Mouse (Mus musculus): Measurements from ENCODE around the gene Epb41l5.

The Epb41l5 gene

DNA sequence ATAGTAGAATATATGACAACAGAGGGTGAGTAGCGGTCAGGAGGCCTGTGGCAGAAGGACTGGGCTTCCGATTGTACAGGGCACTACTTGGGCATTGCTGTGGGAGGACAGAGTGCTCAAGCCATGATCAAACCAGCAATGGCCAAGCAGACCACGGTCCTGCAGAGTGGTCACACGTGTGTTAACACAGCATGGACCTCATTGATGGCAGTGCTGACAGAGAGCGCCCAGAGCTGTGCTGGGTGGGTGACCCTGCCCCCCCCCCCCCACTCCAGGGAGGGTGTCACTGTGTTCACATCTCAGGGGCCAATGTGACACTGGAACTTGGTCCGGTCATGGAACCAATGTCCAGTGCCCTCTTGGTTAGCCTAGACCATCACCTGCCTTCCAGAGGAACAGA, 116.6 kb downstream of the Epb41l5 start:
- DNase-seq, result no peak

DNA sequence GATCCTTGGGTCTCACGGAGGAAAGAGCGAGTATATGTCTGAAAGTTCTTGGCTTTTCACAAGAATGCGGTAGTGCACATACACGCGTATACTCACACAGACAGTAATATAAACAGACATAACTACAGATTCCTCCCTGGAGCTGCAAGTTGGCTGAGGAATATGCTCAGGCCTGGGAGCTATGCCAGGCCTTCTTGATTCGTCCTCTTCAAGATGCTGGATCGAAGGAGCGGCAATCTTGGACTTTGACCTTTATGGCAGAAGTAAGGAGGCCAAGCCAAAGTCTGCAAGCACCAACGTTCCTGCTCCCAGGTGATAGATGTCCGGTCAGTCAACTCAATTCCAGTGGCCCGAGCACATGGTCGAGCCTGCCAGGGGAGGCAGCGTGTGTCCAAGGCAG, 117.9 kb downstream of the Epb41l5 start:
- no peak for DNase-seq

DNA sequence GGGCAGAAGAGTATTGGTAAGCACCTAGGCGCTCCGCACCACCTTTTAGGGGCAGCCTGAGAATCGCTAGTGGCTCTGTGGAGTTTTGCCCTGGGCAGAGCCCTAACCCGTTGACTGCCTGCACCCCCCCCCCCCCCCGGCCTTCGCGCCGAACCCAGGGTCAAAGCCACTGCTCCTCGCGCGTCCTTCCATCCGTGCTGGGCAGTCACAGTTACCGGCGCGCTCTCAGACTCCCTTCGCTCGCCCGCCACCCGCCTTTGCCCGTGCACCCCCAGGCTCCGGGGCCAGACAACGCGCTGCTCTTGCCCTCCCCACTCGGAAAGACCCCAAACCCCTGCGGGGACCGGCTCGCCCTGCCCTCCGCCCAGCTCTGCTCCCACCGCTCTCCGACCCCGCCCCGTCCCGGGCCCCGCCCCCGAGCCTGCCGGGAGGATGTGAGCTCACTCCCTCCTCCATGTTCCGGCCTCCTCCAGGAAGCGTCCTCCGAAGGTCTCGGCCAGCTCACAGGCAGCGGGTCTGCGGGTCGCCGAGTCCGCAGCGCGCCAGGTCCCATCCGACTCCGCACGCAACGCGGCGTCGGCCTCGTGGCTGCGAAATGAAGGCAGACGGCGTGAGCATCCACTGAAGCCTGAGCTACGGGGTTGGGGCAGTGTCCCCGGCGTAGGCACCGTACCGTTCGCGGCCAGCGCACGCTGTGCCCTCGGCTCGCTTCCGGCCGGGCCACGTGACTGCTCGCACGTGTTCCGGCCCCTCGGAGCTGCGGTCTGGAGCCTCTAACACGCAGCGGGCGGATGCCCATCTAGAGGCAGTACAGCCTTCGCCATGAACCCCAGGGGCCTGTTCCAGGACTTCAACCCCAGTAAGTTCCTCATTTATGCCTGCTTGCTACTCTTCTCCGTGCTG, 122.9 kb downstream of the Epb41l5 start, which contains the start of gene Tmem185b:
Tmem185b (plus strand) TSS at position 472 of the 903 bp plus-strand sequence.
- peak; percentile 94 to 96 for DNase-seq

DNA sequence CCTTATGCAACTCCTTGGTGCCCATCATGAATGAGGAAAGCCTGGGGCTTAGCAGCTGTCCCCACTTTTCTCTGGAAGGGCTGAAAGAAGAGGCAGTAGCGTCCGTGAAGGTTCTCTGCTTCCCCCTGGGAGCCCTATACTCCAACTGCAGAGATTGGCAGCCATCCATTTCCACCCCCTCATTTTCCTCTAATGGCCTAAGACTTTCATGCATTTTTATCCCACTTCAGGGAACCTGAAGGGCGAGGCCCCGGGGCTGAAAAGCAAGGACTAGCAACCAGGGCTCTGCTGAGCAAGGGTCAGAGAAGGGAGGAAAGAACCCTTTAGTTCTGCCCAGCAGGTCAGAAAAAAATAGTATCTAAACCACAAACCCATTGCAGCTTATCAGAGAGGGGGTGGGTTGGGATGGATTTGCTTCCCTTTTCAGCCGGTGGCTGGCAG, 123.8 kb downstream of the Epb41l5 start:
- DNase-seq, result peak; percentile 50 to 61

DNA sequence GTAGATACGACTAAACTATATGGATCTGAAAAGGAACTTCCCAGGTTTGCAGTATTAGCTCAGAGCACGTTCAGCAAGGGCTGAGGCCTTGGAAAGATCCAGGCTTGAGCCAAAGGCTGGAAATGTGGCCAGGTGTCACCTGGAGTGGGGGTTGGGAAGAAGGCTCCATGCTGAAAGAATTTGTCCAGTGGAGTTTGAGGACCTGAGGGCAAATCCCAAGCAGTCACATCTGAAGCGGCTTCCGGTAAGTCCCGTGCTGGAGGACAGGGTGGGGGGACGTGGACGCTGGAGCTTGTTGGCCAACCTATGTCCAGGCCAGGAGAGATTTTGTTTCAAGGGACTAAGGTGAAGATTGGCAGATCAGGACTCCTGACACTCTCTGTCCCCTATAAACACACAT, 125.0 kb downstream of the Epb41l5 start:
- DNase-seq, result peak in 1 of 2 experiments; percentile 20

DNA sequence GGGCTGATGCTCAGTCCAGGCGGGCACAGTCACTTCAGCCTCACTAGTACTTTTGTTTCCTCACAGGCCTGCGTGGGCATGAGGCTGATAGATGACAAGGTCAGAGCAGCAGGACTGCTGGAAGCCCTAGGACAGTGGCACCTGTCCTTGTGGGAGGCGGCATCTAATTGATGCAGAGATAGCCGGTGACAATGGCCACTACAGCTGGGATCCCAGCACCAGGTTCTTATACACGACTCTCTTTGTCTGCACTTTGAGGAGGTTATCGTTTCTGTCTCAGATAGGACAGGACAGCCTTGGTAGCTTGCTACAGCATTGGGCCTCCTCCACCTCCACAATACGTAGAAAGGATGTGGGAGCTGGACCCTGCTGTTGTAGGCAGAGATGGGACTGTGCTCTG, 125.4 kb downstream of the Epb41l5 start:
- no peak for DNase-seq

DNA sequence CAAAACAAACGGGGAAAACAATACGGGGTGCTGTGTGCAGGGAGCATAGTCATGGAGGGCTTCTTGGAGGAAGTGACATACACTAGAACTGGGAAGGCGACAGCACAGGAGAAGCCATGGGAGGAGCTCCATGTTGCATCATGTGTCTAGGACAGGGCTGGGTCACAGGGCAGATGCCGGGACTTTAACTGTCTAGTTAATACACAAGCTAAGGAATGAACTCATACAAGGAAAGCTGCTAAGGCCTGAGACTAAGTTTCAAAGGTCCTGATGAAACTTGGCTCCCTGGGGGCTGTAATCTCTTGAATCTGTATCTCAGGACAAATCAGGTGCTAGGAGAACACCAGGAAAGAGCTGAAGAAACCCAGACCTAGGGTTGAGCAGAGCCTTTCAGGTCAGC, 126.1 kb downstream of the Epb41l5 start:
- DNase-seq, result no peak

DNA sequence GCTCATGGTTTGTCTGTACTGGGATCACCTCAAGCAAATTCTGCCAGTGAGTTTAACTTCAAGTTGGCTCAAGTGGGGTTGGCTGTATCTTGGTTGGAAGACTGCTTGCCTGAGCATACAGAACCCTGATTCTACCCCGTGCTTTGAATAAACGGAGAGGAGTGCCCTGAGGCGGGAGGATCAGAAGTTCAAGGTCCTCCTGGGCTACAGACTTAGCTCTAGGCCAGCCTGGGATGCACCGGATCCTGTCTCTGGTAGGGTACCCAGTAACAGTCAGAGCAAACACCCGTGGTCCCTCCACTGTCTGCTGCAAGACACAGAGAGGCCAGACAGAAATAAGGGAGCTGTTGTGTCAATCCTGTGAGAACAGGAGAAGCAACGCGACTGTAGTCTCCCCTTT, 127.1 kb downstream of the Epb41l5 start:
- DNase-seq, result no peak

DNA sequence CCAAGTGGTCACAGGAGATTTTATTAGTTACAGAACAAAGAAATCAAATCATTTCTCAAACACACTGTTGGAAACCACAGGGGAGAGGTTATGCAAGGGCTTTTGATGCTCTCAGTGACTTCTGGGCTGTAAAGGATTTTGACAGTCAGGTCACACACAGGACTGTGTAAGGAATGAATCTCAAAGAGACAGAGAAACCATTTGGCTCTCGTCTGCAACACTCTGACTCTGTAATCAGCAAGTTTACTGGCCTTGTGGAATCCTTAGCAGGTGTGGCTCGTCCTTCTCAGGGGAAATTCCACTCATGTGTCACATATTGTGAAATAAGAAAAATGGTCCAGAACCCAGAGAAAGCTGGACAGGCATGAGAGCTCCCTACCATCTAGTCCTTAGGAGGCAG, 127.8 kb downstream of the Epb41l5 start:
- no peak for DNase-seq

DNA sequence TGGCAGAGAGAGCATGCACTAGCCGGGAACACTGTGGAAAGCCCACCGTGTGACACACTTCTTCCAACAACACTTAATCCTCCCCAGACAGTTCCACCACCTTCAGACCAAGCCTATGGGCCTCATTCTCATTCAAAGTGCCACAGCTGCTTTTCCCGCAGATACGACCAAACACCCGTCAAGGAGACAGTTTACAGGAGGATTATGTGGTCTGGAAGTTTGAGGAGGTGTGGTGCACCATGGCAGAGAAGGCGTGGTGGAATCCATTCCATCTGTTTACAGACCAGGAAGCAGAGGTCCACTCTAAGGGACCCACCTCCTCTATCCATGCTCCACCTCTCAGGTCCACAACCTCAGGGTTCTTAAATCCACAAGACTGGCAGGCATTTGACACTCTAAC, 129.5 kb downstream of the Epb41l5 start:
- DNase-seq, result no peak

DNA sequence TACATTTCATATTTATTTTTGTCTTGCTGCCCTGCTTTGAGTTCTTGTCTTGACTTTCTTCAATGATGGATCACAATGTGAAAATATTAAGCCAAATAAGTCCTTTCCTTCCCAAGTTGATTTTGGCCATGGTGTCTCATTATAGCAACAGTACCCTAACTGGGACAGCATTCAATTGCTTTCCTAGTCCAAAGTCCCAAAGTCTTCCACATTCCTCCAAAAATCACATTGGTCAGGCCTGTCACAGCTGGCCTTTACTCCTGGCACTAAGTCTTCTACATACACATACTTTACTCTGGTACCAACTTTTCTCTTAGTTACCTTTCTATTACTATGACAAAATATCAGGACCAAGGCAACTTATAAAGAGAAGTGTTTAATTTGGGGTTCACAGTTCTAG, 130.0 kb downstream of the Epb41l5 start:
- DNase-seq, result no peak

DNA sequence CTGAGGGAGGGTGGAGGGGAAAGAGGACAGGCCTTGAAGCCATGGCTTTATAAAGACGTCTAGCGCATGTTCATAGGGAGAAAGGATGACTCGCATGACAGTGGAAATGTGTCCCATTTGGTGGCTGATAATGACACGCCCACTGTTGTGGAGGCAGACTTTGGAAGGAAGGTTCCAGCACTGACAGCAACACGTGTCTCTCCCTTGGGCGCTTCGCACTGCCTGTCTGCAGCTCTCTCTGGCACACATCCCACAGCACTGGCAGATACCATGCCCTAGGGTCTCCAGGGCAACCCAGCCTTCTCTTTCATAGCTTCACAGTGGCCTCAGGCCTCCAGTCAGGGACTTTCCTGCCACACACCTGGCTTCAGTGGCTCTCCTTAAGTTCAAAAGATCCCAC, 130.7 kb downstream of the Epb41l5 start:
- DNase-seq, result no peak

DNA sequence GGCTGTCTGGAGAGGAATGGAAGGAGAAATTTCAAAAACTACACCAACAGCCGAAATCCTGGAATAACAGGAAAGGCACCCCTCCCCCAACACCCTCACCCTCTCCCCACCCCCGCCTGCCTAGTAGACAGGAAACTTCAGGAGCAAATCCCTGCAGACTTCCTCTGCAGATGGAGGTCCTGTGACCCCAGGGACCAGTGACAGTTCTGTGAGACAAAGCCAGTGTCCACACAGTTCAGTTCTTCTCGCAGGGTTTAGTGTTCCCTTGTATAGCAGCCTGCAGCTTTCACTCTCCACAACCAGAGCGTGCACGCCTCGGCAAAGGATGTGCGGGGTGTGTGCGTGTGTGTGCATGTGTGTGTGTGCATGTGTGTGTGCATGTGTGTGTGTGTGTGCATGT, 137.9 kb downstream of the Epb41l5 start:
- no peak for DNase-seq

DNA sequence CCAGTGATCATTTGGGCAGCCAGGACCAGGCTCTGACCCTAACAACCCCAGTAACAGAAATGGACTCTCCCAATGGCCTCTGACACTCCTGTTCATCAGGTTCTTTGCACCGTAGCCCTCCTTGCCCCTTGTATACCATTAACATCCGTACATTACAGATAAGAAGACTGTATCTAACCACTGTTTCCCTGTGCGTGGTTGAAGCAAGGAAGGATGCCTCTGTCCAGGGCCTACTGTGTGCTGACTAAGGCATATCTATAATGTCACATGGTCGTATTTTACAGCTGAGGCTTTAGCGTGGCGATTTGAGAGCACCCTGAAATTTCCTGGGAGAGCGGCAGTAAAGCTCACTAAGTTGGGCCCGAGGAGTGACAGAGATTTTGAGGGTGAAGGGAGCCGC, 138.4 kb downstream of the Epb41l5 start:
- no peak for DNase-seq

DNA sequence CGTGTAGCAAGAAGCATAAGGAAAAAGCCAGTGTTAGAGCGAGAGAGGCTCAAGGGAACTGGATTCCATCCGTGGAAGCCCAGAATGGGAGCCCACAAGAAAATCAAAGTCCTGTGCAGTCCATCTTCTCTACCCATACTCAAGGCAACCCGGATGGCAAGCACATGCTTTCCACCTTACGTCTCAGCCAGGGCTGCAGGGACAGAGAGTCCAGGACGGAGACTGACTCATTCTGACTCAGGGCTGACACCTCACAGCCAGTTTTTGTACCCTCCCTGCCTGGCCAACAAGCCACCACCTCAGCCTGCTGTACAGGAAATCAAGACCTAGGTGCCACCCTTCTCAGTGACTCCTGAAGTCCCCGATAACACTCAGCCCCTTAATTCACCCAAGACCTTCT, 139.3 kb downstream of the Epb41l5 start:
- DNase-seq, result no peak

DNA sequence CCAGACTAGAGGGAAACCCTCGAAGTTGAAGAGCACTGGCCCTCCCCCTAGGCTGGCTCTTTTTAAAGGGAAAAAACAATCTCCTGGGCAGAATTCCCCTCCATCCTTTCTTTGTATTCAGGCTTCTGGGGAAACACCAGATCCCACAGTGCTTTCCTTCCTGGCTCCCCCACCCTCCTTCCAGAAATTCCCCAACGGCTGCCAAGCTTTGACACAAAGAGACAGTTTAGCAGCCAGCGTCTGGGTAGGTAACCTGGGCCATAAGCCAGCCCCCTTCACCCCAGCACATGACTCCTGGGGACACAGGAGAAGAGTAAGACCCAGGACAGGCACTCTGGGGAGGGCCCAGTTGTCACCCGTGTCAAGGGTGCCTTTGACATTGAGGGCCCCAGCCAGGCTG, 140.3 kb downstream of the Epb41l5 start:
- no peak for DNase-seq

DNA sequence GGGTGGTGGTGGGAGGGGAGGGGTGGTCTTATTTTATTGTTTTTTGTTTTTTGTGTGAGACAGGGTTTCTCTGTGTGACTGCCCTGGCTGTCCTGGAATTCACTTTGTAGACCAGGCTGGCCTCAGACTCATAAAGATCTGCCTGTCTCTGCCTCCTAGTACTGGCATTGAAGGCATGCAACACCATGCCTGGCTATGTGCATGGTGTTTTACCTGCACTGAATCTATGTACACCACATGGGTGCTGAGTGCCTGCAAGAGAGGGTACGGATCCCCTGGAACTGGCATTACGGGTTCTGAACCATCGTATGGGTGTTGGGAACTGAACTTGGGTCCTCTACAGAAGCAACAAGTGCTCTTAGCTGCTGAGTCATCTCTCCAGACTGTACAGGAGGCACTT, 142.8 kb downstream of the Epb41l5 start:
- DNase-seq, result no peak

DNA sequence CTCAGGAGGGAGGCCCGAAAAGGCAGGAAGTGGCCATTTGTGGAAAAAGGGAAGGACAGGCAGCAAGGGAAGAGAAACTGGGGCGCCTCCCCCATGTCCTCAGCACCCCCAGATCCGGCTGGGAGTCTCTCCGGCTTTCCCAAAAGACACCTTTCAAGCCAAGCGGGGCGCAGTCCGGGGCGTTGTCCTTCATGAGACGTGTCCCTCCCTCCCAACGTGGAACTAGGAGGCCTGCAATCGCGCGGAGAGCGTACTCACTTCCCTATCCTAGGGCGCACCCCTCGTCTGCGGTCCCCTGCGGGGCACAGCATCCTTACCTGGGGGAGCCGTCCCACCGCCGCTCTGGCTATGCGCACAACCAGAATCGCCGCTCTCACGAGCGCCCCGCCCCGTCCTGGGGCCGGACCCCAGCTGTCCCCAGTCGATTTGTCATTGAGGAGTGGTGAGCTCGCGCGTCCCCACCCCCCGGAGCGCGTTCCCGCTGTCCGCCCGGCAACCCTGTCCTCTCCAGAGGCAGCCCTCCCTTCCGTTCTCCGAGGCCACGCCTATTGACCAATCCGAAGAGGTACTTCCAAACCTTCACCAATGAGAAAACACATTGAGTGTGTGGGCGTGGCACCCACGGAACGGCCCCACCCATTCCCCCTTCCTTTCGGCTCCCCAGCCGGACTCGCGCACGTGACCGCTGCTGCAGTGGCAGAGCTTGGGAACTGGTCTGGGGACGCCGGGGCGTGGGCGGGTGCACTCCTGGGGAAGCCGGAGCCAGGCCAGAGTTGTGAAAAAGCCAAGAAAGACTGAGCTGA, 144.3 kb downstream of the Epb41l5 start, which contains the start of gene Ralb:
Ralb (minus strand) TSS at position 535 of the 803 bp plus-strand sequence.
- peak; percentile 94 to 95 for DNase-seq

DNA sequence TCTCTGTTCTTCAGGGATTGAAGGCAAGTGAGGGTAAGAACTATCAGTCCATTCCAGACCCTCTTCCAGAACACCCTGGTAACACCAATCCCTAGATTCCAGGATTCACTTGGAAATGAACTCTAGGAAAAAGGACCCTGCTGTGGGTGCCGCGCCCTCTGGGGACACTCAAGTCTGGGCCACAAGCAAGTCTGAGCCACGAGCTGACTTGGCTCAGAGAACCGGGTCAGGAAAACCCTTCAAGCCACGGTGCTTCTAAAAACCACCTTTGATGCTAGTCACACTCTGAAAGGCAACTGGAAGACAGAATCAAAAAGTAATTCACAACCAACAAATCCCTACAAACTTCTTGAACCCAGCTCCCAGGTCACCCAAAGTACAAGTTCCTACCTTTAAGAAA, 145.0 kb downstream of the Epb41l5 start:
- DNase-seq, result no peak

DNA sequence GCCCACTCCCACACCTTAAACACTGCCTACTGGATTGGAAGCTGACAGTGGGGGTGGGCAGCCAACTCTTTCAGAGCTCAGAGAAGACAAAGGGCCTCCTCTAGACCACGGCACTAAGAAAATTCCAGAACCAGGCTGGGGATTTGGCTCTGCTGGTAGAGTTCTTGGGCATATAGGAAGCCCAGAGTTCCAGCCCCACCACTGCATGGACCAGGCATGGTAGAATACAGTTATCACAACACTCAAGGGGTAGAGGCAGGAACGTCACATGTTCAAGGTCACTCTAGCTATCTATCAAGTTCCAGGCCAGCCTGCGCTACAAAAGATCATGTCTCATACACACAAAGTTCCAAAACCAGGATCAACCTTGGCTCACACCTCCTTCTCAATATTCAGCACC, 145.6 kb downstream of the Epb41l5 start:
- DNase-seq, result no peak

DNA sequence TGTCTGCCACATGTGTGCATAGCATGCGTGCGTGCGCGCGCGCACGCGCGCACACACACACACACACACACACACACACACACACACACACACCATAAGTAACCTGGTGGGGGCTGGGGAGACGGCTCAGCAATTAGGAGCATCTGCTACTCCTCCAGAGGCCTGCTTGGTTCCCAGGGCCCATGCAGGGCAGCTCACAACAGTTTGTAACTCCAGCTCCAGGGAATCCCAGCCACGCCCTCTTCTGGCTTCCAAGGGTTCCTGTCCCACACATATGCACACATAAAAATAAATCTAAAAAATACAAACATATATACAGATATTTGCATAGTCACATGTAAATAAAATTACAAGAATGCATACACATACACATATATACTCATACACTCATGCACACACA, 146.1 kb downstream of the Epb41l5 start:
- DNase-seq, result no peak

DNA sequence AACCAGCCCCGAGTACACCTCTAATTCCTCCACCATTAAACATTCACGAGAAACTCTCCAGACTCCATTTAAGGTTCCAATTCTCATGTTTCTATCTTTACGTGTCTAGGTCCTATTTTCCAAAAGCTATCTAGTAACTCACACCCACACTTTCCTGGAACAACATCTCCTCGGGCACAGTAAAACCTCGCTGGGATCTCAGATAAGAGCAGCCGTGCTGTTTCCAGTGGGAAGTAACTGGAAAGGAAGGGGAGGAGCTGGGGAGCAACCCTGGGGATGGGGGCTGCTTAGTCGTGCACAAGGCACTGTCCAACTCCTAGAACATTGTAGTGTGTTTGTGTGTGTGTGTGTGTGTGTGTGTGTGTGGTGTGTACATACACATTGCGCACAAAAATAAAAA, 146.9 kb downstream of the Epb41l5 start:
- no peak for DNase-seq

DNA sequence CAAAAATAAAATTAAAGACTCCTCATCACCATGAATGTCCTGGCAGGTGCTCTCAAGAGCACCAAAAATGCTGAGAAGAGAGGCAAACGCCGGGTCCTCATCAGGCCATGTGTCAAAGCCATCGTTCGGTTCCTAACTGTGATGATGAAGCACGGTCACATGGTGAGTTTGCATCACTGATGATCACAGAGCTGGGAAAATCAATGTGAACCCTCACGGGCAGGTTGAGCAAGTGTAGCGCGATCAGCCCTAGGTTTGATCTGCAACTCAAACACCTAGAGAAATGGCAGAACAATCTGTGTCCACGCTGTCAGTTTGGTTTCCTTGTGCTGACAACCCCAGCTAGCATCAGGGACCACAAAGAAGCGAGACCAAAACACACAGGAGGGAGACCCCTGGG, 149.3 kb downstream of the Epb41l5 start:
- no peak for DNase-seq

Data from cerebellum, postnatal 14 days (tissue).